Mouse (Mus musculus): Measurements from ENCODE around the gene Trem2. TPM values are rescaled to one million over a fixed set of nuclear protein-coding genes. Genes with fewer than 3 reads are reported as not detected.

The Trem2 gene
- not detected for polyA plus RNA-seq (2014; fragmentation: Illumina TruSeq; extraction: RNeasy Lipid Tissue Mini Kit (QIAGEN cat#74804); ENCODE audit: low read depth, low replicate concordance)

GRCm38 (mm10) chr17:48346231-48346630 is at the start of gene Trem2:
TSS of gene Trem2 (plus strand) at chr17:48346401.

GRCm38 (mm10) chr17:48299203-48299602 is 47.0 kb upstream of the Trem2 start, which contains the start of gene Treml2:
TSS of gene Treml2 (plus strand) at chr17:48299498.

GRCm38 (mm10) chr17:48315905-48316579 is 30.2 kb upstream of the Trem2 start, which contains the start of gene B430306N03Rik:
TSS of gene B430306N03Rik (plus strand) at chr17:48316141.

GRCm38 (mm10) chr17:48359616-48360015 is 13.4 kb downstream of the Trem2 start, which contains the start of gene Treml1:
TSS of gene Treml1 (plus strand) at chr17:48359916.

Other genes with a start within 250 kb of the Trem2 start
- gene 9830107B12Rik, start 200.1 kb upstream of the Trem2 start, polyA plus RNA-seq (2014; fragmentation: Illumina TruSeq; extraction: RNeasy Lipid Tissue Mini Kit (QIAGEN cat#74804); ENCODE audit: low read depth, low replicate concordance) = not detected
- not detected for gene A530064D06Rik, start 179.1 kb upstream of the Trem2 start, polyA plus RNA-seq (2014; fragmentation: Illumina TruSeq; extraction: RNeasy Lipid Tissue Mini Kit (QIAGEN cat#74804); ENCODE audit: low read depth, low replicate concordance)
- gene Trem1, start 113.6 kb upstream of the Trem2 start, polyA plus RNA-seq (2014; fragmentation: Illumina TruSeq; extraction: RNeasy Lipid Tissue Mini Kit (QIAGEN cat#74804); ENCODE audit: low read depth, low replicate concordance) = not detected
- gene Trem3, start 98.6 kb upstream of the Trem2 start, polyA plus RNA-seq (2014; fragmentation: Illumina TruSeq; extraction: RNeasy Lipid Tissue Mini Kit (QIAGEN cat#74804); ENCODE audit: low read depth, low replicate concordance) = not detected
- gene Treml4, start 82.1 kb upstream of the Trem2 start, polyA plus RNA-seq (2014; fragmentation: Illumina TruSeq; extraction: RNeasy Lipid Tissue Mini Kit (QIAGEN cat#74804); ENCODE audit: low read depth, low replicate concordance) = not detected
- not detected for gene Treml2, start 46.9 kb upstream of the Trem2 start, polyA plus RNA-seq (2014; fragmentation: Illumina TruSeq; extraction: RNeasy Lipid Tissue Mini Kit (QIAGEN cat#74804); ENCODE audit: low read depth, low replicate concordance)
- not detected for gene B430306N03Rik, start 30.3 kb upstream of the Trem2 start, polyA plus RNA-seq (2014; fragmentation: Illumina TruSeq; extraction: RNeasy Lipid Tissue Mini Kit (QIAGEN cat#74804); ENCODE audit: low read depth, low replicate concordance)
- not detected for gene Treml1, start 13.5 kb downstream of the Trem2 start, polyA plus RNA-seq (2014; fragmentation: Illumina TruSeq; extraction: RNeasy Lipid Tissue Mini Kit (QIAGEN cat#74804); ENCODE audit: low read depth, low replicate concordance)
- 16.1 TPM for gene Nfya, start 63.5 kb downstream of the Trem2 start, polyA plus RNA-seq (2014; fragmentation: Illumina TruSeq; extraction: RNeasy Lipid Tissue Mini Kit (QIAGEN cat#74804); ENCODE audit: low read depth, low replicate concordance)
- 86.4 TPM for gene Oard1, start 63.6 kb downstream of the Trem2 start, polyA plus RNA-seq (2014; fragmentation: Illumina TruSeq; extraction: RNeasy Lipid Tissue Mini Kit (QIAGEN cat#74804); ENCODE audit: low read depth, low replicate concordance)
- gene Apobec2, start 86.5 kb downstream of the Trem2 start, polyA plus RNA-seq (2014; fragmentation: Illumina TruSeq; extraction: RNeasy Lipid Tissue Mini Kit (QIAGEN cat#74804); ENCODE audit: low read depth, low replicate concordance) = 5.0 TPM
- gene Tspo2, start 105.1 kb downstream of the Trem2 start, polyA plus RNA-seq (2014; fragmentation: Illumina TruSeq; extraction: RNeasy Lipid Tissue Mini Kit (QIAGEN cat#74804); ENCODE audit: low read depth, low replicate concordance) = not detected
- not detected for gene Unc5cl, start 108.5 kb downstream of the Trem2 start, polyA plus RNA-seq (2014; fragmentation: Illumina TruSeq; extraction: RNeasy Lipid Tissue Mini Kit (QIAGEN cat#74804); ENCODE audit: low read depth, low replicate concordance)